Mouse (Mus musculus): ENCODE measurements at regions not wholly inside any gene's neighbourhood (a gene's known extent, or its start where the extent isn't known, plus 50 kb on each side); places are given as distances from the start of the nearest gene placed in this dataset.

DNA sequence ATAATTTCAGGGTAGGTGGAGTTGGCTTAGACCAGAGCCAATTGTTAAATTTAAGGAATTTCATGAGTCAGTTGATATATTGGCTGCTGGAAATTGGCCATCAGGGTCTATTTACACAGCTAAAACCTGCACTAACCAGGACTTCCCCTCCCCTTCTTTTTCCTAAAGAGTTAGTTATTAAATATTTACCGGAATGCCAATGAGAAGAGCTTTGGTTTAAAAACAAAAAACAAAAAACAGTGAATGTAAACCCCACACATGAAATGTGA lies 294.6 kb downstream of the Epha4 start:
- TF ChIP-seq POLR2A (IDR thresholded peaks at IDR 0.05; ENCODE audit: extremely low read depth, insufficient read depth, low read length) (no peak), CTCF (IDR thresholded peaks at IDR 0.05; ENCODE audit: extremely low read depth, insufficient read depth, low read length) (no peak)
